Mouse (Mus musculus) urinary bladder, postnatal 25 days (tissue): ENCODE data around the gene Wdr20.
"Not testable (repeated sequence)": the region's sequence is repeated elsewhere in the genome, so short reads cannot be mapped to it uniquely, and the experiment has no call there.

Source experiments
- DNase-seq: peaks from one replicate; pipeline ENCODE4 v3.0.0; 2022; ENCODE audit warnings: low spot score

Wdr20 gene

DNA sequence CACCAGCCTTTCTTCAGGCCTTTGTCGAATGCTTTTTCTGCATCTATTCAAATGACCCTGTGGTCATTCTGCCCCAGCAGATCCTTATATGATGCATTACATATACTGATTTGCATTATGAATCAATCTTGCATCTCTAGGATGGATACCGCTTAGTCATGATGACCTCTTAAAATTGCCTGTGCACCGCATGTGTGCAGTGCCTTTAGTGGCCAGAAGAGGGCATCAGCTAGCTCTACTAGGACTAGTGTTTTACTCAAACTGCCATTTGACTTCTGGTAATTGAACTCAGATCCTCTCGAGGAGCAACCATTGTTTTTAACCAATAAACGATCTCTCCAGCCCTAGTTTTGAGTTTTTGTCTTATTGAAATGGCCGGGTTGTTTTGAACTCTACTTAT, 24.0 kb upstream of the Wdr20 start:
- DNase-seq = no peak

DNA sequence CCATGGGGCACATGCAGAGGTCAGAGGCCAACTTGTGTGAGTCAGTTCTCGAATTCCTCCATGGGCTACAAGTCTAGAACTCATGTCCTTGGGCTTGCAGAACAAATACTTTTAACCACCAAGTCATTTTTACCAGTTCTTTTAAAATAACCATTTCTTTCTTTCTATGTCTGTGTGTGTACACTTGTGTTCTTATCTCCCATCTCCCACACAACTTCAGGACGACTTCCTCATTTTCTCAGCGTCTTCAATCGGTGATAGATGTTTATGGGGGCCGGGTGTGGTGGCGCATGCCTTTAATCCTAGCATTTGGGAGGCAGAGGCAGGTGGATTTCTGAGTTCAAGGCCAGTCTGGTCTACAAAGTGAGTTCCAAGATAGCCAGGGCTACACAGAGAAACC, 23.5 kb upstream of the Wdr20 start:
- DNase-seq = no peak

DNA sequence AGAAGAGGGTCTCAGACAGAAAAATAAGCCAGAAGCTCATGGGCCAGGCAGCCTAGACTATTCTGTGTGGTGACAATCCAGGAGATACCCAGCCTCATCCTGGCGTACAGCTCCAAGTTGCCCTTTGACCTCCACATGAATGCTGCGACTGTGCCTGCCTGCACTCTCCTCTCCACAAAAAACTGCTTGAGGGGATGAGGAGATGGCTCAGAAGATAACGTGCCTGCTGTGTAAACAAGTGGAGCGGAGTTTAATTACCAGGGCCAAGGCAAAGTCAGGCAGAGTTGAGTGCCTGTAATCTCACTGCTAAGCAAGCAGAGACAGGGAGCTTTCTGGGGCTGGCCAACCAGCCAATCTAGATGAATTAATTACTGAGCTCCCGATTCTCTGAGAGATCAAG, 21.7 kb upstream of the Wdr20 start:
- no peak for DNase-seq

- no peak for DNase-seq
Observed at GRCm38 (mm10) chr12:110725051-110725450, 12.7 kb upstream of the Wdr20 start.

DNA sequence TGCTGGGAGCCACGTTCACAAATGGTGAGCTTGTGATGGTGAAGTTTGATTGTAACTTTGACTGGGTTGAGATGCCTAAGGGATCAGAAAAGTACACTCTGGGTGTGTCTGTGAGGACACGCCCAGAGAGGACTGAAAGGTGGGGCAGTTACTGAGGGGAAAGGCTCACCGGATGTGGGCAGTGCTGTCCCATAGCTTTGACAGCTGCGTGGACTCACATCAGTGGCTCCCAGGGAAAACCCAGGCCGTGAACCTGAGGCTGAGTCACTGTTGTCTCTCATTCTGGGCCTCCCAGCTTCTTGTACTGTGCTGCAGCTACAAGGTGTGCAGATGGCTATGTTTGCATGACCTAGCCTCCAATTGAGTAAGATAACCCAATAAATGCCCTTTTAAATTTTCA, 12.3 kb upstream of the Wdr20 start:
- DNase-seq = no peak

- DNase-seq = no peak
Observed at GRCm38 (mm10) chr12:110726428-110726827, 11.3 kb upstream of the Wdr20 start.

- not testable (repeated sequence) for DNase-seq
Observed at GRCm38 (mm10) chr12:110733254-110733653, 4.5 kb upstream of the Wdr20 start.

GRCm38 (mm10) chr12:110736641-110737040, 1.1 kb upstream of the Wdr20 start:
- DNase-seq = no peak

DNA sequence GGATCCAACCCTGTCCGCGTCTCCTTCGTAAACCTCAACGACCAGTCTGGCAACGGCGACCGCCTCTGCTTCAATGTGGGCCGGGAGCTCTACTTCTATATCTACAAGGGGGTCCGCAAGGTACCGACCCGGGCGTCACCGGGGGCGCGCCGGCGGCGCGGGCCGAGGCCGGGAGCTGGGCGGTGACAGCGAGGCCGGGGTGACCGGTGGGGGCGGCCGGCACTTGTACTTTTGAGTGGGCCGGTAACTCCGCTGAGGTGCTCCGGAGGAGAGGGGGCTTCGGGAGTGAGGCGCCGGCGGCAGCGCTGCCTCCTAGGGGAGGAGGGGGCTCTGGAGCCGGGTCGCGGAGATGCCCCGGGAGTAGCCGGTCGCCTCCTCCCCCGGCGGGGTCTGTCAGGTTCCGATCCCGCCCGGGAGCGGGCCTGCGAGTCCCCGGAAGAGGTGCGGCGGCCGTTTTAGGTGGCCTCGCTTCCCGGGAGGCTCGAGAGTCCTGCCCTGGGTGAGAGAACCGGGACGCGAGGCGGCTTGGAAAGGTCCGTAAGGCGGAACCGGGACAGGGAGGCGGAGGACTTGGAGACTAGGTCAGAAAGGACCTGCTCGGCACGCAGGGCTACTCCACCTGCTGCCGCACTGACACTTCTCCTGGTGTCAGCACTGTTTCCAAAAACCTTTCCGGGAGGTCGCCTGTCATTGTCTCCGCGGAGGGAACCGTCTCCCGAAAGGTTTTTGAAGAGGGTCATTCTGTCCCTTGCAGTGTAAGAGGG, 596 bp downstream of the Wdr20 start:
- peak; percentile 35 for DNase-seq

DNA sequence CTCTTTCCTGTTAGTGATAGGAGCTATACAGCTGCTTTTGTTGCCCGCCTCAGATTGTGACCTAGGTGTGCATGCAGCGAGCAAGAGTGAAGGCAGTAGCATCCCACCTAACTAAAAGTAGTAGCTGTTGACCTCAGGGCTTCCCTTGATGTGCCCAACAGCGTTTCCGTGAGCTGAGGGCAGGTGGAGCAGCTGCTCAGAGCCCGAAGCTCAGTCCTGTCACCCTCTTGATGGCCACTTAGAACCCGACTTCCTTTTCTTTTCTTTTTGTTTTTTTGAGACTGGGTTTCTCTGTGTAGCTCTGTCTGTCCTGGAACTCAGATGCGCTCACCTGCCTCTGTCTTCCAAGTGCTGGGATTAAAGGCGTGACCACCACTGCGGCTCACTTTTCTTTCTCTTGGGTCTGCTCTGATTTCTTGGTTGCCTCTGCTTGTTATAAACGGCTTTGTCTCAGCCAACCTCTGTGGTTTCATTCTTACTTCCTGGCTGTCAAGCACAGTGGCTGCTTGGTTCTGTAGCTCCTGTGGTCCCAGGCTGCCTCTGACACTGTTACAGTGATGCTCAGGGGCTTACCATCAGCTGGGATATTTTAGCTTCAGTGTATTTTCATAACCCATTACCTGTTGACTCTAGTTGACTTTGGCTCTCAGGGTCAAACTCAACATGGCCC, 13.2 kb downstream of the Wdr20 start:
- DNase-seq = no peak

DNA sequence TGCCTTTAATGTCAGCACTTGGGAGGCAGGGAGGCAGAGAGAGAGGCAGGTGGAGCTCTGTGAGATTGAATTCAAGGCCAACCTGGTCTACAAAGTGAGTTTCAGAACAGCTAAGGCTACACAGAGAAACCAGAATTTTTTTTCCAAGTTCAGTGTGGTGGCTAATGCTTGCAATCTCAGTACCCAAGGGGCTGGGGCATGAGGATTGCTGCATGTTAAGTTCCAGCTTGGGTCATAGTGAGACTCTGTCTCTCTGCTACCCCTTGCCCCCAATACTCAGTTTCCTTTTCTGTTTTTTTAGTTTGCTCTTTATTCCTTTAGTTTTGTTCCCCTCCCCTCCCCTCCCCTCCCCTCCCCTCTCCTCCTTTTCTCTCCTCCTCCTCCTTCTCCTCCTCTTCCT, 15.0 kb downstream of the Wdr20 start:
- DNase-seq = no peak

- no peak for DNase-seq
Observed at GRCm38 (mm10) chr12:110753976-110754375, 16.2 kb downstream of the Wdr20 start.

DNA sequence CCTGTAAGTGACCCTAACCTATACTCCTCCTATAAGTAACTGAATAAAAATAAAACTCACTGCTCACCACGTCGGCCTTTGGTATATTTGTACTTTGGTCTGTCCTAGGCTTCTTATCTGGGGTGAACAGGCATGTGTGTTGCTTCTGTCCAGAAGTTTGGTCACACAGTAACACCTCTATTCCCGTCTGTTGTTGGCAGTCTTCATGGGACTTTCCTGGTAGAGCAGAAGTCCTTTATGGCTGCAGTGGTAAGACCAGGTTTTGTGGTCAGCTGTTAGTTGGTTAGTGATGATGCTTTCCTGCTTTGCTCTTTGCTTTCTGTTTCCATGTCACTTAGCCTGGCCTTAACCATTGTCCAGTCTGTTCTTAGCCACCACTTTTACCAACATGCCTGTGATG, 19.4 kb downstream of the Wdr20 start:
- DNase-seq = no peak

GRCm38 (mm10) chr12:110758932-110759331, 21.2 kb downstream of the Wdr20 start:
- no peak for DNase-seq

- DNase-seq = no peak
Observed at GRCm38 (mm10) chr12:110762321-110762720, 24.6 kb downstream of the Wdr20 start.

DNA sequence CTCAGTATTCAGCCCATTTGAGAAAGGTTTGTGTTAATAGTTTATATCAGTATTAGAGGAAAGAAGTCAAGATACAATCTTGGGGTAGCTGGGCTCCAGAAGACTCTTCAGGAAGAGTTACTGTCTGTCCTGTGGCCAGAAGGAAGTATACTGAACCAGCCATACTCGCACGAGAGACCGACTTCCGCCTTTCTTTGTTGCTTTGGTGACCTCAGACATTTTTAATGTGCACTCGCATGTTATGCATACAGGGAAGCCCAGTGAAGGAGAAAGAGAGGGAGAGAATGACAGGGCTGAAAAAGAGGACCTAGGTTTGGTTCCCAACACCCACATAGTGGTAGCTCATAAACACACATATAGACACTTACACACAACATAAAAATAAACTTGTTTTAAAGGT, 26.8 kb downstream of the Wdr20 start:
- DNase-seq = no peak

DNA sequence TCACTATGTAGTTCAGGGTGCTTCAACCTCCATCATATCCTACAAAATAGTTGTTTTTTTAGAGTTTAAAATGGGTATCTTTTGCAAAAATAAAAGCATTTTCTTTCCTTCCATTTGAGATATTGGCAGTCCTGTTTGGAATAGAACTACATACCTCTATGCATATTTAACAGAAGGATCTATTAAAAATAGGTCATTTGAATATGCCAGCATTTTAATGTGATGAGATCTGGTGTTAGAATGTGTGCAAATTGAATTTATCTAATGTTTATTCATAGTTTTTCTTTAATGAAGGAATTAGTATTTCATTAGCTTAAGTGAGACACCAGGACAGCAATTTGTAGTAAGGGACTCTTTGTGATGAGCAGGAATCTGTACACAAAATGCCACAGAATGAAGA, 30.8 kb downstream of the Wdr20 start:
- no peak for DNase-seq

GRCm38 (mm10) chr12:110769660-110770297, 32.0 kb downstream of the Wdr20 start:
- no peak for DNase-seq

DNA sequence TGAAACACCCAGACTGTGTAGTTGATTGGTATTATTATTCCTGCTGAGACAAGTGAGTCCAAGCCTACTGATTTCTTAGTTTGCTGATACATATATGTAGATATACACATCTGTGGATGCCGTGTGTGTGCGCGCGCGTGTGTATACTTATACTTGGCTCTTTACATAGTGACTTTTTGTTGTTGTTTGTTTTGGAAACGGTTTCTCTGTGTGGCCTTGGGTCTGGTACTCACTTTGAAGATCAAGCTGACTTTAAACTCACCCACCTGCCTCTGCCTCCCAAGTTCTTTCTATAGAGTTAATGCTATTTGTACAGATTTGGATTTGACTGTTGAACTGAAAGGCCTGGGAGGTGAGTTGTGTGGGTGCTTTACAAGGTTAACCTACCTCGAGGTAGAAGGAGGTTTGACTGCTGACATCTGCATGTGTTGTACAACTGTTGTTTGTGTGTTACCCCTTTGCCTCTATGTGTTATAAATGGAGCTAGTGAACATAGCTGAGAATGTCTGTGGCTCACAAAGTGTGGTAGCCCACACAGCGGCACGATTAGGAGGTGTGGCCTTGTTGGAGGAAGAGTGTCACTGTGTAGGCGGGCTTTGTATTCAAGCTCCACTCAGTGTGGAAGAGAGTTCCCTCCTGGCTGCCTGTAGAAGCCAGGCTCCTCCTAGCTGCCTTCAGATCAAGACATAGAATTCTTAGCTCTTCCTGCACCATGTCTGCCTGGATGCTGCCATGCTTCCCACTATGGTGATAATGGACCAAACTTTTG, 32.9 kb downstream of the Wdr20 start:
- no peak for DNase-seq

GRCm38 (mm10) chr12:110771961-110772360, 34.2 kb downstream of the Wdr20 start:
- no peak for DNase-seq

DNA sequence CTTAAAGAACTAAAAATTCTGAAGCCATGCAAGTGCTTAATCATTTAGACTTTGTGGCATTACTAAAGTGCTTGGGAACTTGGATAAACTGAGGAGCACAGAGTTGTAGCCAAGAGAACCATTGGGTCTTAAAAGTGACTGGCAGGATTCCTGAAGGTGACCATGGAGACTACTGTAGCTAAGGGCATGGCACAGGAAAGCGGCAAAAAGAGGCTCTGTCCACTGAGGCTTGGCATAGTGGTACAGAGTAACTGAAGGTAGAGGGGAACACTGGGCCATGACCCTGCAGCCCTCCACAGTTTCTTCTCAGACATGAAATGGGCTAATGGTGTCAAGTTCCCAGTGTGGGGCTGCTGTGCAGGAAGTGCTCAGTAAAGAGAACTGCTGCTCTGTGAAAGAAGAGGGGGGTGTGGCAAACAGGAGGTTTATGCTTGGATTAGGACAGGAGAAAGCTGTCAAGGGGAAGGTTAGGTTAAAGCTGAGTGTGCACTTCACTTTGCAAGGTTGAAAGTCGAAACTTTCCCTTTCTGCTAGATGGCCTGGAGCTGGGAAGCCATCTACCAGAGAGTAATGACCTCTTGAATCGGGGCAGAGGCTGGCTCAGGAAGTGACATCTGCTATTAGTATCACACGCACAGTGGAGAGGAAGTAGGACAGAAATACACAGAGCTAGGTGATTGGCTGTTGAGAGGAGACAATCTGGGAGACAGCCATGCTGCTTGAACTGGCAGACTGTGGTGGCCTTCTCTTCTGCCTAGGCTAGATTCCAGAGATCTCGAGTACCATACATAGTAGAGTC, 38.1 kb downstream of the Wdr20 start:
- no peak for DNase-seq

- no peak for DNase-seq
Observed at GRCm38 (mm10) chr12:110777853-110778252, 40.1 kb downstream of the Wdr20 start.
